Mouse (Mus musculus) midbrain, embryonic 14.5 days (tissue): ENCODE results near the gene Stx1a. TPM values are rescaled to one million over a fixed set of nuclear protein-coding genes. Genes with fewer than 3 reads are reported as not detected.

ENCODE experiments used
- ATAC-seq: fragments of 200-750 bp; cut with Nextera tagmentation; 2 replicates; pipeline ENCODE4 v1.8.0; 2017; ENCODE audit warnings: moderate number of reproducible peaks, moderate library complexity; ENCODE audit not compliant: low FRiP score, low TSS enrichment
- DNase-seq: peaks from one replicate; pipeline ENCODE4 v3.0.0-alpha.2; 2015
- H3K27ac ChIP-seq: fragments of 300-500 bp; sonication (generic); replicated peaks from 2 replicates; pipeline ENCODE4 v1.5.1; 2014; ENCODE audit warnings: mild to moderate bottlenecking, low read depth, low read length, moderate library complexity
- H3K27me3 ChIP-seq: fragments of 300-500 bp; sonication (generic); 2 replicates; pipeline ENCODE4 v1.6.1; 2014; ENCODE audit warnings: low read length, control low read depth, mixed read lengths; ENCODE audit not compliant: control insufficient read depth, insufficient read depth
- H3K36me3 ChIP-seq: fragments of 300-500 bp; sonication (generic); 2 replicates; pipeline ENCODE4 v1.6.1; 2014; ENCODE audit warnings: low read length, control low read depth; ENCODE audit not compliant: control insufficient read depth, insufficient read depth
- H3K4me1 ChIP-seq: fragments of 300-500 bp; sonication (generic); 2 replicates; pipeline ENCODE4 v1.6.1; 2014; ENCODE audit warnings: mild to moderate bottlenecking, antibody characterized with exemption, low read length, control low read depth; ENCODE audit not compliant: control insufficient read depth, insufficient read depth
- H3K4me2 ChIP-seq: fragments of 300-500 bp; sonication (generic); 2 replicates; pipeline ENCODE4 v1.6.1; 2014; ENCODE audit warnings: mild to moderate bottlenecking, low read length, moderate library complexity
- H3K4me3 ChIP-seq: fragments of 300-500 bp; sonication (generic); replicated peaks from 2 replicates; pipeline ENCODE4 v1.5.1; 2014; ENCODE audit warnings: low read depth, low read length
- H3K9ac ChIP-seq: fragments of 300-500 bp; sonication (generic); replicated peaks from 2 replicates; pipeline ENCODE4 v1.6.1; 2014; ENCODE audit warnings: mild to moderate bottlenecking, low read length, moderate library complexity
- H3K9me3 ChIP-seq: fragments of 300-500 bp; sonication (generic); 2 replicates; pipeline ENCODE4 v1.6.1; 2016; ENCODE audit warnings: low read length, control low read depth, mixed read lengths; ENCODE audit not compliant: control insufficient read depth
- WGBS: fragments of 180-500 bp; shearing (Covaris S2); extraction: QIAGEN DNeasy Blood & Tissue Kit; methylation state at CpG from one replicate; pipeline ENCODE4 v1.1.7; 2014; 5-methylcytosine and 5-hydroxymethylcytosine counted together
- polyA plus RNA-seq: library from polyadenylated mRNA; unstranded; fragments of >200 nt; fragmentation: Nextera tagmentation; extraction: Ambion mirVana; gene quantifications from 2 replicates; pipeline ENCODE4 v1.2.1, GENCODE M21; 2014

Stx1a gene
- polyA plus RNA-seq, result 106 and 137 TPM in 2 replicates

DNA sequence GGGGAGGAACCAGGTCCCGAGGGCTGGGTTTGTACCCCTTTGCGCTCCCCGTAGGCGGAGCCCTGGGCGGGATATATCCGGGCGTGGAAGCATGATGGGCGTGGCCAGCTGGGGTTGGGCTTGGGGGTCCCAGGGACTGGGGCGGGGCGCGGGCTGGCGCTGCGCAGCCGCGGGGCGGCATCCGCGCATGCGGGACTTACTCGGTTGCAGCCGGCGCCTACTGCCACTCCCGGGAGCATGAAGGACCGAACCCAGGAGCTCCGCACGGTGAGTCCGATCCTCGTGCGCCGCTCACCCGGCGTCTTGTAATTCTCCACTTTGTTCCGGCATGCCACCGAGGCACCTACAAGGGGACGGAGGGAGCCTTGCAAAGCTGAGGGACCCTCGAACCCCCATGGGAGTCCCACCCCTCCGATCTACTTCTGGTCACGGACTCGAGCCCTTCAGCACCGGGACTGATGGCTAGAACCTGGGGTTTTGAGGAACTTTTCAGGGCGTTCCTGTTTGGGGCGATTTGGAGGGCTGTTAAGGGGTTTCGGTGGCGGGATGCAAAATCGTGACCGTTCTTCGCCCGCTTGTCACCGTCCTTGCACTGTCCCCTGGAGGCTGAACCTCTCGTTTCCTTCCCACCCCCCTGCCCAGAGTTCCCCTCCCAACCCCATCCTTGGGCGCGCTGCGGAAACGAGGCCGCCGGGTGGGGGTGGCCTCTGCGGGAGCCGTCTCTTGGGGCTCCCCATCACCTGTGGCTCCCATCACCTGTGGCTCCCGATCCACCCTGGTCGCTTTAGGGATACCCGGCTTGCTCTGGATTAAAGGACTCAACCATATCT lies at the start of gene Stx1a:
Gene Stx1a (plus strand): TSS at position 139 of the 830 bp plus-strand sequence.
- peaks cover 14% of the 10 kb centered on the region for H3K4me1 ChIP-seq
- peak; percentile 93 for ATAC-seq
- no peaks in the 10 kb centered on the region for H3K9me3 ChIP-seq
- H3K27ac ChIP-seq, result peak within 1 kb of the TSS; percentile 49; the same call in 1 of the 2 replicates
- peak within 1 kb of the TSS; percentile 68 for H3K9ac ChIP-seq
- WGBS, result under 1% methylated on average over 60 of the region's 61 CpGs
- no peaks in the 10 kb centered on the region for H3K36me3 ChIP-seq
- no peaks in the 10 kb centered on the region for H3K27me3 ChIP-seq
- peak within 1 kb of the TSS; percentile 91 for H3K4me2 ChIP-seq
- H3K4me3 ChIP-seq, result peak within 1 kb of the TSS; percentile 61
- peak; percentile 94 for DNase-seq

DNA sequence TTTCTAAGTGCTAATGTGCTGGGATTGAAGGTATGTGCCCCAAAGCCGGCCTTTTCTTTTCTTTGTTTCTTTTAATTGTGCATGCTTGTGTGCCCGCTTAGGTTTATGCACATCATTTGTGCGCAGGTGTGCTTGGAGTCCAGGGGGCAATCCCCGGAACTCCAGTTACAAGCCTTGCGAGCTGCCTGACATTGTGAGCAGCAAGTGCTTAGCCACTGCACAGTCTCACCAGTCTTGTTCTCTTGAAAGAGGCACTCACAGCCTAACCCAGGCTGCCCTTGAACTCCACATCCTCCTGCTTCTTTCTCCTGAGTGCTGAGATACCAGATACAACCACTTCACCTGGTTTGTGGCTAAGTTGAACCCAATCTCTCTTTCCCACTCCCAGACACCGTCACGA lies 49.8 kb upstream of the Stx1a start:
- no peak for ATAC-seq
- 87% methylated on average over 7 of the region's 7 CpGs for WGBS

DNA sequence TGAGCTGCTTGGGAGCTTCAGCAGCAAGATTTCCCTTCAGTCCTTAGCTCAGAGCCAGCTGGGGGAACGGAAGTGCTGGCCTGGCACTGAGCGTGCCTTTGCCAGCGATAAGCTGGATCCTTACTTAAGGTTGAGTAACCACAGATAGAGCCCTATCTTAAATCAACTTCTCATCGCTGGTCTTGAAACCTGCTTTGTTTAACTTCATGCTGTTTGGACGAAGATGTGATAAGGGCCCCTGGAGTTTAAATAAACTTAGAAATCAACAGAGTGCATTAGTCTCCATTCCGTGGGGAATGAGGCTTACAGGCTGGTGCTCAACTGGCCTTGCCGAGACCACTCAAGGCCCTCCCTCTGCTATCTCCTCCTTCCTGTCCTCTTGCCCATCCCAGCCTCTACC lies 49.0 kb upstream of the Stx1a start:
- Histone ChIP-seq H3K9ac (no peak overlapping the region), H3K4me1 (no peaks in the 10 kb centered on the region), H3K36me3 (no peaks in the 10 kb centered on the region), H3K27me3 (no peaks in the 10 kb centered on the region), H3K4me3 (no peak overlapping the region), H3K4me2 (no peak overlapping the region), H3K27ac (no peak overlapping the region), H3K9me3 (no peaks in the 10 kb centered on the region)
- no peak for ATAC-seq
- WGBS, result 73% methylated on average over 7 of the region's 7 CpGs
- no peak for DNase-seq

More for the DNA sequence above, 49.8 kb upstream of the Stx1a start:
- Histone ChIP-seq H3K4me3 (no peak overlapping the region), H3K4me2 (no peak overlapping the region), H3K9ac (no peak overlapping the region), H3K9me3 (no peaks in the 10 kb centered on the region), H3K27ac (no peak overlapping the region), H3K27me3 (no peaks in the 10 kb centered on the region), H3K4me1 (no peaks in the 10 kb centered on the region), H3K36me3 (no peaks in the 10 kb centered on the region)
- no peak for DNase-seq

DNA sequence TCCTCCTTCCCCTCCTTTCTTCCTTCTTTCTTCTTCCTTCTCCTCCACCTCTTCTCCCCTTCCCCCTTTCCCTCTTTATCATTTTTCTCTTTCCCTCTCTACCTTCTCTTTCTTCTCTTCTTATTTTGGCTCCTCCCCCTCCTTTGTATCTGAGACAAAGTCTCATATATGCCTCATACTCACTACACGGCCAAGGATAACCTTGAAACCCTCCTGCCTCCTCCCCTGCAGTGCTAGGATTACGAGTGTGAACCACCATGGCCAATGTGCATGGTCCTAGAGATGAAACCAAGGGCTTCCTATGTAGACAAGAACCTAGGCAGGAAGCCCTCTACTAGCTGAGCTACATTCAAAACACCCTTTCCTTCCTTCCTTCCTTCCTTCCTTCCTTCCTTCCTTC lies 48.4 kb upstream of the Stx1a start:
- Histone ChIP-seq H3K4me3 (no peak overlapping the region), H3K36me3 (no peaks in the 10 kb centered on the region), H3K4me2 (no peak overlapping the region), H3K4me1 (no peaks in the 10 kb centered on the region), H3K27ac (no peak overlapping the region), H3K9ac (no peak overlapping the region), H3K9me3 (no peaks in the 10 kb centered on the region), H3K27me3 (no peaks in the 10 kb centered on the region)
- no peak for DNase-seq
- 58% methylated on average over 2 of the region's 2 CpGs for WGBS
- ATAC-seq, result no peak

DNA sequence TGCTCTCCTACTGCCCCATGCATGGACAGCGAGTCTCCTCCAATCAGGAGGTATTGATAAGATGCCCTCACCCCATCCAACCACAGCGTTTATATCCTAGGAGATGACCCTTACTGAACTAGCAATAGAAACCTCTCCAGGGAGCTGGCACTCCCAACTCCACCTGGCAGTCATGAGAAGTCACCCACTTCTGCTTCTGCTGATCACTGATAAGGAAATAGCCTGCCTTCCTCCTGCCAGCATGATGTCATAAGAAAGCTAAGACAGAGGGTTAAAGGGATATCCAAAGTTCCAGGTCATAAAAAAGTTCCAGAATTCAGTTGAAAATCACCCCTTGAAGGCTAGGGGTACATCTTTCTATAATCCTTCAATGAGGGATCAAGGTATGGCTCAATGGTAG lies 47.1 kb upstream of the Stx1a start:
- H3K36me3 ChIP-seq, result no peaks in the 10 kb centered on the region
- no peaks in the 10 kb centered on the region for H3K4me1 ChIP-seq
- ATAC-seq (no peak), DNase-seq (no peak)
- WGBS, result 84% methylated on average over 2 of the region's 2 CpGs
- no peak overlapping the region for H3K4me3 ChIP-seq
- H3K9ac ChIP-seq, result no peak overlapping the region
- H3K4me2 ChIP-seq, result no peak overlapping the region
- no peaks in the 10 kb centered on the region for H3K27me3 ChIP-seq
- no peaks in the 10 kb centered on the region for H3K9me3 ChIP-seq
- H3K27ac ChIP-seq, result no peak overlapping the region

DNA sequence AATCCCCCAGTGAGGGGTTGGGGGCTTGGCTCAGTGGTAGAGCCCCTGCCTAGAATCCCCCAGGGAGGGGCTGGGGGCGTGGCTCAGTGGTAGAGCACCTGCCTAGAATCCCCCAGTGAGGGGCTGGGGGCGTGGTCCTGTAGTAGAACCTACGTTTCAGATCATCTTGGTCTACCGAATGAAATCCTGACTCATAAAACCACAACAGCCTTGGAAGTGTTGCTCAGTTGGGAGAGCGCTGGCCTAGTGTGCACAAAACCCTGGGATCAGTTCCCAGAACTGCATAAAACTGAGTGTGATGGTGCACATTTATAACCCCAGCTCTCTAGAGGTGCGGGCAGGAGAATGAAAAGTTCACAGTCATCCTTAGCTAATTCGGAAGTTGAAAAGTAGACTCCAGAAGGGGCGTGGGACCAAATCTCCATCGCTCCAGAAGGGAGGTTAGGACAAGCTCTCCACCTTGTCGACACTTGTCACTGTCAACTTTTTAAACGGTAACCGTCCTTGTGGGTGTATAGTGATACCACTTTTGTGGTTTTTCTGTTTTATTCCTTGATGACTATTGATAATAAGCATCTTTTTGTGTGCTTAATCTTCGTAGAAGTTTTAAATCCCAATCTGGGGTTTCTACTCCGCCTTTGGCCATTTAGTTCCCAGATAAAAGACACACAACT lies 46.6 kb upstream of the Stx1a start:
- ATAC-seq (no peak), DNase-seq (no peak)
- Histone ChIP-seq H3K4me3 (no peak overlapping the region), H3K4me2 (no peak overlapping the region), H3K9ac (no peak overlapping the region), H3K4me1 (no peaks in the 10 kb centered on the region), H3K9me3 (no peaks in the 10 kb centered on the region), H3K27me3 (no peaks in the 10 kb centered on the region), H3K36me3 (no peaks in the 10 kb centered on the region), H3K27ac (no peak overlapping the region)
- 87% methylated on average over 14 of the region's 14 CpGs for WGBS

DNA sequence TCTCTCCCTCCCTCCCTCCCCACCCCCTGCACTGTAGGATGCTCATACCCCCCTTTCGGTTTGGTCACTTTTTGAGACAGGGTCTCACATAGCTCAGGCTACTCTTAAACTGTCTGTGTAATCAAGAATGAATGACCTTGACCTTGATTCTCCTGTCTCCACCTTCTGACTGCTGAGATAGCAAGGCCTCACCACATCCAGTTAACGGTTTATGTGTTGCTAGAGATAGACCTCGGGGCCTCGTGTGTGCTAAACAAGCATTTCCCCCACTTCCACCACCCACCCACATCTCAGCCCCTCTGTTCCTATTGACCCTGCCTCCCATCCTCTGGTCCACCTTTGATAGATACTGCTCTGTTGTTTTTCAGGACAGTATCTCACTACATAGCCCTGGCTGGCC lies 45.4 kb upstream of the Stx1a start:
- Histone ChIP-seq H3K36me3 (no peaks in the 10 kb centered on the region), H3K27ac (no peak overlapping the region), H3K27me3 (no peaks in the 10 kb centered on the region), H3K4me1 (no peaks in the 10 kb centered on the region), H3K9ac (no peak overlapping the region), H3K9me3 (no peaks in the 10 kb centered on the region), H3K4me2 (no peak overlapping the region), H3K4me3 (no peak overlapping the region)
- 87% methylated on average over 4 of the region's 4 CpGs for WGBS
- ATAC-seq (no peak), DNase-seq (no peak)

DNA sequence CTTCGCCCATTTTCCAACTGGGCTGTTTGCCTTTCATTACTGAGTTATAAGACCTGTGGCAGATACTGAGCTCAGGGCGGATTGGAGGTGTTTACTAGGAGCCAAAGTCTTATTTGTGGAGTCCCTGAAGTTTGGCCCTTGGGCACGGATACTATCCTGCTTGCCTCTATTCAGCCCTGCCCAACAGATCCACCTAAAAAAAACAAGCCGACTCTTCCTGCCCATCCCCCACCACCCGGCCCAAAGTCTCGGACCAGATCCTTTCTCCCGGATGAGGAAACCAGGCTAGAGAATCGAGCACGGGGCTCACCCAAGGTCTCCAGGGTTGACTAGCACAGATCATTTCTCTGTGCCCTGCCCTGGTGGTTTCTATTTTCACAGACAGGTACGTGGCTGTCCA lies 42.1 kb upstream of the Stx1a start:
- Histone ChIP-seq H3K36me3 (no peaks in the 10 kb centered on the region), H3K9me3 (no peaks in the 10 kb centered on the region), H3K4me1 (0 out of 2 replicates have a peak, but pooled peaks cover 8% of the 10 kb centered on the region), H3K9ac (no peak overlapping the region), H3K4me2 (no peak overlapping the region), H3K27ac (no peak overlapping the region), H3K4me3 (no peak overlapping the region), H3K27me3 (peaks cover 17% of the 10 kb centered on the region)
- no peak for DNase-seq
- no peak for ATAC-seq
- 75% methylated on average over 10 of the region's 10 CpGs for WGBS
